8 mouse cellular contexts compared by ENCODE assay signal in genomic region chr11:106613638-106614338, GRCm38 (mm10). TPM values are rescaled to one million over a fixed set of nuclear protein-coding genes. Genes with fewer than 3 reads are reported as not detected.
DNase-seq lines count a peak whose midpoint lies in the region; ATAC-seq and TF ChIP-seq lines count a peak whose summit lies in the region.

No protein-coding gene starts in this region.

- H3K36me3 ChIP-seq in heart, embryonic 11.5 days (ENCODE audit: control insufficient read depth, insufficient read depth, low read length) = no peaks in the 10 kb centered on the region
- H3K36me3 ChIP-seq in ES-E14 (ENCODE audit: control insufficient read depth, insufficient read depth, low read length, poor library complexity, severe bottlenecking) = no peaks in the 10 kb centered on the region
- no peaks in the 10 kb centered on the region for H3K36me3 ChIP-seq in forebrain, embryonic 16.5 days (ENCODE audit: control insufficient read depth, insufficient read depth)
- H3K36me3 ChIP-seq in liver, embryonic 12.5 days = no peaks in the 10 kb centered on the region
- H3K36me3 ChIP-seq in splenic B cell, adult 2 months (ENCODE audit: control insufficient read depth, insufficient read depth, low read length, poor library complexity, severe bottlenecking) = no peaks in the 10 kb centered on the region

- peak overlapping the region; percentile 77 for H3K9ac ChIP-seq in heart, embryonic 11.5 days (ENCODE audit: low read depth, low read length)
- H3K9ac ChIP-seq in ES-E14 (ENCODE audit: insufficient read depth, low read depth, low read length, poor library complexity, severe bottlenecking) = peak overlapping the region; percentile 44; the same call in 1 of the 2 replicates
- H3K9ac ChIP-seq in forebrain, embryonic 16.5 days (replicated peaks; ENCODE audit: low read depth, low read length) = peak overlapping the region; percentile 91
- H3K9ac ChIP-seq in liver, embryonic 12.5 days = peak overlapping the region; percentile 70

- WGBS in heart, embryonic 11.5 days (ENCODE audit: insufficient replicate concordance) = 56% methylated on average over 15 of the region's 15 CpGs
- 55% methylated on average over 14 of the region's 15 CpGs for WGBS in forebrain, embryonic 16.5 days
- 50% methylated on average over 15 of the region's 15 CpGs for WGBS in liver, embryonic 12.5 days (ENCODE audit: insufficient replicate concordance)

- H3K4me2 ChIP-seq in heart, embryonic 11.5 days = peak overlapping the region; percentile 85
- peak overlapping the region; percentile 49 for H3K4me2 ChIP-seq in forebrain, embryonic 16.5 days (ENCODE audit: low read length)
- H3K4me2 ChIP-seq in liver, embryonic 12.5 days = peak overlapping the region; percentile 91

- H3K4me3 ChIP-seq in heart, embryonic 11.5 days (ENCODE audit: low read depth, low read length) = peak overlapping the region; percentile 79
- peak overlapping the region; percentile 81 to 95 for H3K4me3 ChIP-seq in ES-E14 (ENCODE audit: insufficient read depth in 1 of 2, low read depth in 1 of 2, low read length in 2 of 2, poor library complexity in 1 of 2, severe bottlenecking in 1 of 2)
- H3K4me3 ChIP-seq in forebrain, embryonic 16.5 days (replicated peaks; ENCODE audit: low read length) = peak overlapping the region; percentile 99
- peak overlapping the region; percentile 95 for H3K4me3 ChIP-seq in liver, embryonic 12.5 days

- no peaks in the 10 kb centered on the region for H3K9me3 ChIP-seq in heart, embryonic 11.5 days (replicated peaks; ENCODE audit: control insufficient read depth, low read length)
- H3K9me3 ChIP-seq in ES-E14 (ENCODE audit: control insufficient read depth, insufficient read depth, low read depth, low read length) = no peaks in the 10 kb centered on the region
- no peaks in the 10 kb centered on the region for H3K9me3 ChIP-seq in forebrain, embryonic 16.5 days (ENCODE audit: control insufficient read depth, low read length)
- H3K9me3 ChIP-seq in liver, embryonic 12.5 days (replicated peaks) = no peaks in the 10 kb centered on the region

- H3K27me3 ChIP-seq in heart, embryonic 11.5 days (ENCODE audit: control insufficient read depth, insufficient read depth, low read length) = no peaks in the 10 kb centered on the region
- H3K27me3 ChIP-seq in forebrain, embryonic 16.5 days (replicated peaks; ENCODE audit: control insufficient read depth, insufficient read depth, low read length) = no peaks in the 10 kb centered on the region; the same call in 1 of the 2 replicates
- no peaks in the 10 kb centered on the region for H3K27me3 ChIP-seq in liver, embryonic 12.5 days (replicated peaks)
- no peaks in the 10 kb centered on the region for H3K27me3 ChIP-seq in splenic B cell, adult 2 months (ENCODE audit: control insufficient read depth, insufficient read depth, low read length, poor library complexity, severe bottlenecking)

- ATAC-seq in heart, embryonic 11.5 days (replicated peaks; ENCODE audit: insufficient number of reproducible peaks, low FRiP score, low TSS enrichment) = no peak
- ATAC-seq in forebrain, embryonic 16.5 days = 0 out of 2 replicates have a peak, but pooled peaks have one; percentile 6
- ATAC-seq in liver, embryonic 12.5 days = no peak

- H3K27ac ChIP-seq in heart, embryonic 11.5 days (ENCODE audit: low read depth, low read length) = peak overlapping the region; percentile 76
- no peak overlapping the region; the same call in 1 of the 2 replicates for H3K27ac ChIP-seq in ES-E14 (ENCODE audit: insufficient read depth, low read depth, low read length, poor library complexity, severe bottlenecking)
- peak overlapping the region; percentile 17; the same call in 1 of the 2 replicates for H3K27ac ChIP-seq in forebrain, embryonic 16.5 days (ENCODE audit: low read length)
- H3K27ac ChIP-seq in liver, embryonic 12.5 days = peak overlapping the region; percentile 98

- DNase-seq in heart, postnatal 4 days = no peak
- no peak for DNase-seq in ES-E14 (ENCODE audit: low read depth, low spot score)
- peak; percentile 57 for DNase-seq in splenic B cell, adult 2 months (ENCODE audit: low read depth, low spot score)
- no peak for DNase-seq in layer of hippocampus, adult 9-10 months (ENCODE audit: low spot score)
- DNase-seq in cerebellum, postnatal 36 days = no peak

- in situ Hi-C loops in ES-E14 (cut with MboI; ENCODE audit: low sequenced_read_pairs in 2 of 2, unreplicated experiment in 2 of 2) = no loop called here

- peaks cover 27% of the 10 kb centered on the region for H3K4me1 ChIP-seq in heart, embryonic 11.5 days (ENCODE audit: control insufficient read depth, insufficient read depth, low read length)
- H3K4me1 ChIP-seq in ES-E14 (ENCODE audit: control insufficient read depth in 2 of 2, insufficient read depth in 2 of 2, low read length in 2 of 2, poor library complexity in 1 of 2) = peaks cover 7 to 9% of the 10 kb centered on the region in 2 experiments
- peaks cover 16% of the 10 kb centered on the region for H3K4me1 ChIP-seq in forebrain, embryonic 16.5 days (replicated peaks; ENCODE audit: control insufficient read depth, insufficient read depth, low read length)
- H3K4me1 ChIP-seq in liver, embryonic 12.5 days = peaks cover 45% of the 10 kb centered on the region

TF ChIP-seq in ES-E14, 5 proteins besides CTCF, POLR2A, EP300 and RAD21:
- TF ChIP-seq ZNF384 (IDR thresholded peaks at IDR 0.05; ENCODE audit: low read depth, low read length) (peak; percentile 98), HCFC1 (IDR thresholded peaks at IDR 0.05; ENCODE audit: borderline replicate concordance, insufficient read depth, low read length) (no peak), MAFK (IDR thresholded peaks at IDR 0.05; ENCODE audit: insufficient read depth, low read depth, low read length) (no peak), ZC3H11A (IDR thresholded peaks at IDR 0.05; ENCODE audit: borderline replicate concordance, low read depth, low read length) (0 out of 2 replicates have a peak, but pooled peaks have one; percentile 1), CHD2 (IDR thresholded peaks at IDR 0.05; ENCODE audit: low read depth, low read length) (no peak)

RNA-seq across cellular contexts. Expression of gene Tex2, which starts 0.6 kb away (rescaled TPM):
- 12.3 and 14.9 TPM in 2 replicates for polyA plus RNA-seq in heart, embryonic 11.5 days (2014; fragmentation: Nextera tagmentation; extraction: Ambion mirVana)
- 10 to 100 TPM; 37.6 to 45.2 TPM for total RNA-seq in heart, postnatal 4 days (2021)
- total RNA-seq in ES-E14 (2012; rRNA removed) = 33.6 and 34.4 TPM in 2 replicates
- polyA plus RNA-seq in forebrain, embryonic 16.5 days (2015; fragmentation: Nextera tagmentation; extraction: Ambion mirVana) = 16.3 and 20.3 TPM in 2 replicates
- polyA plus RNA-seq in liver, embryonic 12.5 days (2016; fragmentation: Nextera tagmentation; extraction: Ambion mirVana) = 11.3 and 11.7 TPM in 2 replicates
